Mouse (Mus musculus): Measurements from ENCODE around the gene Eef1akmt3. TPM values are rescaled to one million over a fixed set of nuclear protein-coding genes. Genes with fewer than 3 reads are reported as not detected.
"Not testable (repeated sequence)": the region's sequence is repeated elsewhere in the genome, so short reads cannot be mapped to it uniquely, and the experiment has no call there.

The Eef1akmt3 gene
- polyA plus RNA-seq, 1 experiment: 0.11 TPM

DNA sequence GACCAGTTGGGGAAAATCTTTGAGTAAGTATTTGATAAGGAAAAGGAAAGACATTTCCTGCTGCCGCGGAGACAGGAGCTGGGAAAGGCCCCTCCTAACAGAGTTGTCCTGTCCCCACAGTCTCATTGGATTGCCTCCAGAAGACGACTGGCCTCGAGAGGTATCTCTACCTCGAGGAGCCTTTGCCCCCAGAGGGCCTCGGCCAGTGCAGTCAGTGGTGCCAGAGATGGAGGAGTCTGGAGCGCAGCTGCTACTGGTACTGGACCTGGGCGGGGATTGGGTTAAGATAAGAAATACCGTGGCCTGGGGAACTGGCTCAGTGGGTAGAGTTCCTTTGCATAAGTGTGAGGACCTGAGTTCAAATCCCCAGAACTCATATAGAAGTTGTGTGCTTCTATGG, 24.7 kb upstream of the Eef1akmt3 start:
- H3ac ChIP-seq (ENCODE audit: control insufficient read depth, insufficient read length): no peak overlapping the region
- peaks cover 35% of the 10 kb centered on the region for H3K36me3 ChIP-seq (ENCODE audit: control insufficient read depth, insufficient read depth)
- peaks cover 42% of the 10 kb centered on the region for H3K79me2 ChIP-seq (ENCODE audit: control insufficient read depth, insufficient read depth)
- no peak overlapping the region for H3K4me2 ChIP-seq (ENCODE audit: low read depth)
- H3K27me3 ChIP-seq (ENCODE audit: control insufficient read depth, insufficient read depth, insufficient read length): no peaks in the 10 kb centered on the region
- no peak for TF ChIP-seq MYOG (IDR thresholded peaks at IDR 0.05; ENCODE audit: control insufficient read depth in 1 of 3, insufficient read depth in 1 of 3, insufficient read length in 2 of 3, low read depth in 2 of 3)
- TF ChIP-seq E2F4 (IDR thresholded peaks at IDR 0.05; ENCODE audit: insufficient read depth): no peak
- peak overlapping the region; percentile 98 for H3K4me3 ChIP-seq

GRCm38 (mm10) chr10:127063913-127064870, 22.9 kb upstream of the Eef1akmt3 start:
- Histone ChIP-seq H3ac (ENCODE audit: control insufficient read depth, insufficient read length) (peak overlapping the region; percentile 17), H3K36me3 (ENCODE audit: control insufficient read depth, insufficient read depth) (peaks cover 35% of the 10 kb centered on the region), H3K4me3 (peak overlapping the region; percentile 98), H3K4me2 (ENCODE audit: low read depth) (peak overlapping the region; percentile 79), H3K27me3 (ENCODE audit: control insufficient read depth, insufficient read depth, insufficient read length) (no peaks in the 10 kb centered on the region), H3K79me2 (ENCODE audit: control insufficient read depth, insufficient read depth) (peaks cover 33% of the 10 kb centered on the region)
- no peak for TF ChIP-seq SRF (IDR thresholded peaks at IDR 0.05; ENCODE audit: control insufficient read depth, insufficient read length, low read depth)
- TF ChIP-seq POLR2A (IDR thresholded peaks at IDR 0.05; ENCODE audit: insufficient read length, low read depth): no peak
- TF ChIP-seq TCF12 (IDR thresholded peaks at IDR 0.05; ENCODE audit: insufficient read depth, poor library complexity, severe bottlenecking): no peak
- TF ChIP-seq USF1 (IDR thresholded peaks at IDR 0.05; ENCODE audit: low read depth): no peak
- no peak for TF ChIP-seq POLR2AphosphoS2 (IDR thresholded peaks at IDR 0.05; ENCODE audit: insufficient read length, low read depth)
- no peak for TF ChIP-seq MAX (IDR thresholded peaks at IDR 0.05; ENCODE audit: low read depth)
- TF ChIP-seq REST (IDR thresholded peaks at IDR 0.05; ENCODE audit: insufficient read depth, insufficient read length): no peak
- no peak for TF ChIP-seq MYOG (IDR thresholded peaks at IDR 0.05; ENCODE audit: control insufficient read depth in 1 of 3, insufficient read depth in 1 of 3, insufficient read length in 2 of 3, low read depth in 2 of 3)
- no peak for TF ChIP-seq CEBPB (IDR thresholded peaks at IDR 0.05; ENCODE audit: insufficient read depth, poor library complexity, severe bottlenecking)
- no peak for TF ChIP-seq E2F4 (IDR thresholded peaks at IDR 0.05; ENCODE audit: insufficient read depth)
- no peak for TF ChIP-seq TCF3 (IDR thresholded peaks at IDR 0.05; ENCODE audit: insufficient read length, low read depth)
- TF ChIP-seq MYOD1 (IDR thresholded peaks at IDR 0.05; ENCODE audit: control insufficient read depth in 1 of 3, insufficient read length in 2 of 3, low read depth in 2 of 3): no peak

- peak within 1 kb of the TSS; percentile 79 for H3K4me2 ChIP-seq (ENCODE audit: low read depth)
- H3K79me2 ChIP-seq (ENCODE audit: control insufficient read depth, insufficient read depth): peaks cover 25% of the 10 kb centered on the region
- peak within 1 kb of the TSS; percentile 17 for H3ac ChIP-seq (ENCODE audit: control insufficient read depth, insufficient read length)
- H3K27me3 ChIP-seq (ENCODE audit: control insufficient read depth, insufficient read depth, insufficient read length): no peaks in the 10 kb centered on the region
- H3K4me3 ChIP-seq: peak within 1 kb of the TSS; percentile 98
- peaks cover 31% of the 10 kb centered on the region for H3K36me3 ChIP-seq (ENCODE audit: control insufficient read depth, insufficient read depth)
- peak; percentile 47 for TF ChIP-seq POLR2AphosphoS2 (IDR thresholded peaks at IDR 0.05; ENCODE audit: insufficient read length, low read depth)
- peak; percentile 59 for TF ChIP-seq SRF (IDR thresholded peaks at IDR 0.05; ENCODE audit: control insufficient read depth, insufficient read length, low read depth)
- no peak for TF ChIP-seq TCF12 (IDR thresholded peaks at IDR 0.05; ENCODE audit: insufficient read depth, poor library complexity, severe bottlenecking)
- TF ChIP-seq USF1 (IDR thresholded peaks at IDR 0.05; ENCODE audit: low read depth): peak; percentile 97
- TF ChIP-seq MAX (IDR thresholded peaks at IDR 0.05; ENCODE audit: low read depth): no peak
- TF ChIP-seq POLR2A (IDR thresholded peaks at IDR 0.05; ENCODE audit: insufficient read length, low read depth): peak; percentile 57
- peak in 1 of 3 experiments; percentile 35 for TF ChIP-seq MYOG (IDR thresholded peaks at IDR 0.05; ENCODE audit: control insufficient read depth in 1 of 3, insufficient read depth in 1 of 3, insufficient read length in 2 of 3, low read depth in 2 of 3)
- peak in 1 of 3 experiments; percentile 52 for TF ChIP-seq MYOD1 (IDR thresholded peaks at IDR 0.05; ENCODE audit: control insufficient read depth in 1 of 3, insufficient read length in 2 of 3, low read depth in 2 of 3)
- no peak for TF ChIP-seq TCF3 (IDR thresholded peaks at IDR 0.05; ENCODE audit: insufficient read length, low read depth)
- TF ChIP-seq E2F4 (IDR thresholded peaks at IDR 0.05; ENCODE audit: insufficient read depth): peak; percentile 17
- TF ChIP-seq REST (IDR thresholded peaks at IDR 0.05; ENCODE audit: insufficient read depth, insufficient read length): no peak
- no peak for TF ChIP-seq CEBPB (IDR thresholded peaks at IDR 0.05; ENCODE audit: insufficient read depth, poor library complexity, severe bottlenecking)
Measured at GRCm38 (mm10) chr10:127063239-127063872, 22.0 kb upstream of the Eef1akmt3 start, which contains the start of gene Cdk4. Gene Cdk4 (plus strand): TSS chr10:127063534.

DNA sequence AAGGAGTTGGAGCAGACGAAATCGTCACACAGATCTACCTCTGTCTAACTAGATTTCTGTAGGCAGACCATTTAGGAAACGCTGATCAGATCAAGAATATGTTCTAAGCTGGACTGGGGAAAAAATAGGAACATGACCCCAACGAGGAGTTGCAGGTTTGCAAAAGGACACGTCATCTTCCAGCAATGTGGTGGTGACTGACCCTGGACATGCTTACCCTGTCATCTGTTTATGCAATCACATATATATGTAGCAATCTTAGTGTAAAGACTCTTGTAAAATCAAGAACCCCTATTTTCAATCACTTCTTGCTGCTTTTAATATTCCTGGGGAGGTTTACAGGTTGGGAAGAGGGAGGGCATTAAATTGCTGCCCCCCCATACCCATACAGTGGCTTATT, 21.2 kb upstream of the Eef1akmt3 start:
- H3K4me2 ChIP-seq (ENCODE audit: low read depth): peak overlapping the region; percentile 75

DNA sequence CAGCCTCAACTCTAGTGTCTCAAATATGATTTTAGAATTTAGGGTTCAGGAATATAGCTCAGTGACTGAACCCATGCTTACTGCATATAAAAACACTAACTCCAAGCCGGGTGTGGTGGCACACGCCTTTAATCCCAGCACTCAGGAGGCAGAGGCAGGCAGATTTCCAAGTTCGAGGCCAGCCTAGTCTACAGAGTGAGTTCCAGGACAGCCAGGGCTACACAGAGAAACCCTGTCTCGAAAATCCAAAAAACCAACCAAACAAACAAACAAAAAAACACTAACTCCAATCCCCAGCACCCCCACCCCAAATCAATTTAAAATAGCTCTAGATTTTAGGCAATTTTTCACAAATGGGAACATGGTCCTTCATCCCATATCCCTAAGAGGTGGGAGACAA, 20.8 kb upstream of the Eef1akmt3 start:
- H3K27me3 ChIP-seq (ENCODE audit: control insufficient read depth, insufficient read depth, insufficient read length); H3ac ChIP-seq (ENCODE audit: control insufficient read depth, insufficient read length): not testable (repeated sequence)
- Histone ChIP-seq H3K4me2 (ENCODE audit: low read depth) (peak overlapping the region; percentile 75), H3K36me3 (ENCODE audit: control insufficient read depth, insufficient read depth) (peaks cover 21% of the 10 kb centered on the region), H3K79me2 (ENCODE audit: control insufficient read depth, insufficient read depth) (peaks cover 24% of the 10 kb centered on the region), H3K4me3 (peak overlapping the region; percentile 98)

More for the DNA sequence above, 21.2 kb upstream of the Eef1akmt3 start:
- TF ChIP-seq CEBPB (IDR thresholded peaks at IDR 0.05; ENCODE audit: insufficient read depth, poor library complexity, severe bottlenecking): peak; percentile 50; the same call in 1 of the 2 replicates
- TF ChIP-seq POLR2AphosphoS2 (IDR thresholded peaks at IDR 0.05; ENCODE audit: insufficient read length, low read depth): no peak
- Histone ChIP-seq H3ac (ENCODE audit: control insufficient read depth, insufficient read length) (no peak overlapping the region), H3K4me3 (peak overlapping the region; percentile 98), H3K27me3 (ENCODE audit: control insufficient read depth, insufficient read depth, insufficient read length) (no peaks in the 10 kb centered on the region), H3K36me3 (ENCODE audit: control insufficient read depth, insufficient read depth) (peaks cover 24% of the 10 kb centered on the region), H3K79me2 (ENCODE audit: control insufficient read depth, insufficient read depth) (peaks cover 24% of the 10 kb centered on the region)
